Mouse (Mus musculus): ENCODE measurements at regions not wholly inside any gene's neighbourhood (a gene's known extent, or its start where the extent isn't known, plus 50 kb on each side); places are given as distances from the start of the nearest gene placed in this dataset.

DNA sequence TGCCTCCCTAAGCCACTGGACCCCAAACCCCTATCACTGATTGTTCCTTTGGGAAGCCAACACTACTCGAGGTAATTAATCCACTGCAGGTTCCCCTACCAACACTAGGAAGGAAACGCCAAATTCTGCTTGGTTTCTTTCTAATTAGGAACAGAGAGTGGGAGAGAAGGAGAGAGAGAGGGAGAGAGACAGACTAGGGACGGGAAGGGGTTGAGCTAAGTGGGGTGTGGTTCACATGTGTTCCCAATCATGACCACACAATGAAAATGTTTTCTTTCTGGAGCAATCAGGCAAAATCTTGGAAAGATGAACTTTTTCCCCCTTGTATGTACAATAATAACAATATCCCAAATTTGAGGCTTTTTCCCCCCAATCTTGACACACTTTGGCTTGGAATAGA, 619.3 kb downstream of the Gm826 start:
- no peak for DNase-seq

DNA sequence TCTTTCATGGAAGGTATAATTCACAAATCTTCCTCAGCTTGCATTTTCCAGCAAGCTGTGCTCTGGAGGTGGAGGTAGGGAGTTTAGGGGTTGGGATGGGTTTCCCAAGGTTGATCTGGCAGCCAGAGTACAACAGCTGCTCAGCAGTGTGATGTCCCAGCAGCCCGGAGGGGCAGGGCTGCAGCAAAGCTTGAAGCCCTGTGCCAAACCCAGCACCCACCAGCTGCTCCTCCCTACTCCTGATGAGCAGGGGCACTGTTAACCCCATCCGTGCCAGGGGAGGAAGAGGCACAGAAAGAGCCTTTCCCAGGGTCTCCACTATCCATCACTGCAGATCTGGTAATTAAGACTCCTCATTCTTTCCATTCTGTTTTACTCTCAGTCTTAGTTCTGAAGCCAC, 615.2 kb downstream of the Gm826 start:
- no peak for DNase-seq

DNA sequence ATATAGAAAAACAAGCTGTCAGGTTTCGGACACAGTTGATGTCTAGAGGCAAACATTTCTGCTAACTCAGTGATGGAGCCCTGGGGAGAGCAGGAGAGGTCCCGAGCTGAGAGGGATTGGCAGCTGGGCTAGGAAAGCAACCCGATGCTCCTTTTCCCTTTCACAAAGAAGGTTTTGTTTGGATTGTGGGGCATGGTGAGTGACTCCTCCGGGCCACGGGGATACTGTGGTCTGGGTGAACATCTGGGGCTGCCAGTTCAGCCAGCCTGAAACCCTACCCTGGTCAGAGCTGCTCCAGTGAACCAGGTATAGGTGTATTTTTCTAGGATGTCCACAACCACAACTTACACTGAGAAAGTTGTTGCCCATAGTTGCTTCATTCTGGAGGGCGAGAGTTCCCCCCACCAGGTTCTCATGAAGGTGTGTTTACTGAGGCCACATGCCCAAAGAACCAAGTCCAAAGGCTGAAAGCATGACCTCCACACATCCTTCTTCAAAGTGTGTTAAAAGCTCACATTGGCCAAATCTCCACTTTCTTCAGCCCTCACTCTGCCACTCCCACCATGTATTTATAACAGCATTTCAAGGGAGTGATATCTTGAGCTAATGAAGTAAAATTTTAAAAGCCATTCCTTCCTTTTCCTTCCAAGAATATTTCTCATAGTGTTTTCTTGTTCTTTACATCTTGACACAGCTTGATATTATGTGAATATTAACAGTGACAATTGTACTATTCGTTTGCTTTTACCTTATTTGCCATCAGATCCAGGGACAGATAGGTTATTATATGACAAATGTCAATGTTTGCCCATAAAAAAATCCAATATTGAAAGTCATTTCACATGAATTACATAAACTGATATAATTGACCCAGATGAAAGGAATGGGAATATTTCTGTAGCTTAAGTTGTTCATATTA, 608.5 kb downstream of the Gm826 start:
- DNase-seq: no peak

DNA sequence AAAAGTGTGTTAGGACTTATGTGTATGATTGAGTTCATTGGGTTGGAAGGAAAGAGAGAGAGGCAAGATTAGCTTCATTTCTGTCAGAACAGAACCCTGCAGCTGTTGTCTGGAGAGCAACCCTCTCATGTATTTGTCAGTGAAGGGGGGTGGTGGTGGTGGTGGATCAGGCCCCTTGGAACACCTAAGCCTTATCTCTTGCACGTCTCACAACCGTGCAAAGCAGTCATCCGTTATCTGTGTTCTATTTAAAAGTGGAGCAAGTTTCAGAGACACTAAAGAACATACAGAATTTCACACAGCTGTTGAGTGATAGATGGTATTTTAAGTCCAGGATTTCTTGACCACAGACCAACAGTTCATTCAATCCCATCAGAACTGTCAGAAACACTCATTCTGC, 604.7 kb downstream of the Gm826 start:
- no peak for DNase-seq

DNA sequence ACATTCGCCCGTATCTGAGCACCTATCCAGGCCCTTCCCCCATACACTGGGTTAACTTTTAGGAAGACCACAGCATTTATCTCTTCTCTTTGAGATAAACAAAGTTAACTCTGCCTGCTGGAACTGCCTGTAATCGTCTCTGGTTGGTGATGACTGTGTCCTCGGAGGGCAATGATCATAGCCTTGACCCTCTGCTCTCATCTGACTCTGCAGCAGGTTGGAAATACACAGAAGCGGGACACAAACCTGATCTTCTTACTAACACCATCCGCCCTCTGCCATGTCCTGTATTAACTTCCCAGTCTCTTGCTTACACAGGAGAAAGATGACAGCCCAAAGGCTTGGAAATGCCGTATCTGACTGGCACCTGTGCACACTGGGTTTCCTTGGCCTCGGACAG, 603.7 kb downstream of the Gm826 start:
- no peak for DNase-seq

DNA sequence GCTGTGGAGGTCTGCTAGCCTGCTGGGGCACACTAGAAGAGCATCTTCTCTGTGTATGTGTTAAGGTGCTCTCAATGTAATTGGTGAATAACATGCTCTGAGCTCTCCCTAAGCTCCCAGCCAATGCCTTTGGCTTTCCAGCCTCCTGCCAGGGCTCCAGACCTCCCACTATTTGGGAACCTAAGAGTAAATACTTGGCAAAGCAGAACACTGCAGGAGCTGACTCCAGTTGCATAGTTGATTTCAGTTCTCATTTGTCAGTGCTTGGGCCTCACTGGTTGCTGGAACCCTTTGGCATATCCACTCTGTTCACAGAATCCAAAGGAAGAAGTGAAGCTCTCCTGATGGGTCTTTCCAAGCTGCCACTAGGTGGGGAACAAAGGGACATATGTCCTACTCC, 602.7 kb downstream of the Gm826 start:
- DNase-seq: no peak

DNA sequence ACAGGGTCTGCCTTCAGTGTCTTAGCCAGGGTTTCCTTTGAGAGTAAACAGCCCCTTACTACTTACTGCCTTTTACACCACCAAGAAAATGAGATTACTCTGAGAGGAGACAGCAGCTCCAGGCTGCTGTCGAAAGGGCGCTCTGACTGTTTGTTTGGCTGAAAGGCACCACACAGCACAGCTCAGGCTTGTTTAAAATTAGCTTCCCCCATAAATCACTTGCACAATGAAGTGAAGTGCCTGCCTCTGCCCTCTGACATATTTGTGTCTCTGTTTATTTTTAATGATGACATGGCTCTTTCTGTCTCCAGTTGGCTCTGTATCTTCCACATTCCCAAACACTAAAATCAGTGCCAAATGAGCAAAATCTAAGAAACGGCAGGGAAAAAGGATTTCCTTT, 601.5 kb downstream of the Gm826 start:
- no peak for DNase-seq

DNA sequence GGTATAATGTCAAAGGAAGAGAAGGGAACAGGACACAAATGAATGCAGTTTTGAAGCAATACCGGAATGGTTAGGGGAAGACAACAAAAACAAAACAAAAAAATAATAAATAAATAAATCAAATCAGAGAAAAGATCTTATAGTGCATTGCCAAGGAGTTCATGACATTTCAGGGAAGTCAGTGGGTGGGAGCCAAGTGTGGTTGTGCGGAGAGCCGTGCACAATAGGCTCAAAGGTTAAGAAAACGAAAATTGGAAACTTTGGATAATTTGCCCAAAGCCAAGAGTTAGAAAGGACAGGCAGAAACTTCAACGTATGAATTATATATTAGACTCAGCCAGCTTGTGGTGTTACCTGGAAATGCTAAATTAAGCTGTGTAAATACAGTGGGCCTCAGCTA, 599.4 kb downstream of the Gm826 start:
- DNase-seq: no peak

DNA sequence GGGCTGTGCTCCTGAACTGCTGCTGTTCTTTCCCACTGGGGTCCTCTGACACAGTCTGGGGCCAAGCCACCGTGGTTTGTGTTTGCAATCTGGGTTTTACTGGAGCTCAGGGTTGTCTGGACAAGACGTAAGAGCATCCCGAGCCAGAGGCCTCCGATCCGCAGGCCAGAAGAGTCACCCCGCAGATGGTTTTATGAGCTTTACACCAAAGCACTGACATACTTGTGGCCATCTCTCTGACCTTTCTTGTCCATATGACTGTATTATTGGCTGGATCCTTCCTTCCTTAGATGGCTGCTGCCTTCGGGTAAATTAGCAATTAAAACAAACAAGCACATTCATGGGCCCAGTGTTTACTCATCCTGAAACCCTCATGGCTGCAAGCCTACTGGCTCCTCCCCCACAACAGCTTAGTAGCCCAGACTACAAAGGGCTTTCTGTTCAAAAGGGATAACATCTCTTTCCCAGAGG, 578.4 kb downstream of the Gm826 start:
- DNase-seq: no peak

DNA sequence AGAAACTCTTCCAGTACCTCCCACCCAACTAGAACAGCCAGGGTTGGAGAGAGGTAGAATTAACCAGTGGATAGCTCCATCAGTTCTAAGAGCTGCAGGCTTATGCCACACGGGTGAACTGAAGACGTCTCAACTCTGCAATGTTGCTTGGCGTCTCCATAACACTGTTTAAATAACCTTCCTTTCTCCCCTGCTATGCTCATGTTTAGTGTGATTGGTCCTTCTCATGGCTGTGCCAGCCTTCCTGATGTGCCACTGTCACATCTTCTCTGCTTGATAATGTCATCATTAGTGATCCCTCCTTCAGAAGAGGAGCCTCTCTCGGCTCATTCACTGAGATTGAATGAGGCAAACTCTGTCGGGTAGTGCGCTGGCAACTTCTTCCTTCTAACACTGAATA, 573.2 kb downstream of the Gm826 start:
- DNase-seq: no peak

DNA sequence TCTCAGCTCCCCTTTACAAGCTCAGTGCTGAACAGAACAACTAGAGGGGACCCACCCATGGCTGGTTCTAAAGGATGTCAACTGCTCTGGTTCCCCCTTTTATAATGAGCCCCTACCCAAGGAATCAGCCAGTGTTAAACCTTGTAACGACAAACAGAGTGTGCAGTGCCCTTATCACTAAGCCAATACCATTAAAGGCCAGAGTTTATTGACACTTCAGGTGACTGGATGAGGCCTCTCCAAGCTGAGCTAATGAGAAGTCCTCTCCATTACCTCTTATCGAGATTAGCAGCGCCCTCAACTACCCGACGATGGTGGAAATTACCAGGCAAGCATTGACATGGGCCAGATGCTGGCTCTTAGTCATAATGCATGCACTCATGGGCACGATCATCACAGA, 570.8 kb downstream of the Gm826 start:
- no peak for DNase-seq

Data from spleen, adult 18-20 months (tissue).